In the genomic region with DNA sequence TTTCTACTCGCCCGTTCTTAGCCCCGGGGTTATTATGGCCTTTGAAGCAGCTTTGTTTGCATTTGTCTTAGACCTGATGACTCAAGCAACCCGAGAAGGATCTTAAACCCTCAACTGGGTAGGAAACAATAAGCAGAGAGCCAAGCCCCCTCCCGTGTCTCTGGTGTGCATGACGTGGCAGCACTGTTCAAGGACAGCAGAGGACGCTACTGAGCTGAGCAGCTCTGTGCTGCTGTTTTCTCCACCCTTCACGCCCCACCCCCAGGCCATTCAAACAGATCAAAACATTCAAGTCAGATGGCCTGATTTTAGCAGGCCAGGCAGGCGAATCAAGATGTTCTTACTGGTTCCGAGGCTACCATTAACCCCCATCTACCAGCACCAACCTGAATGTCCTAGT, we compare ENCODE assay signal across 11 mouse cellular contexts.
A peak's percentile ranks its signal among the peaks of the same experiment; 100 is the strongest.
DNase-seq lines count a peak whose midpoint lies in the region; ATAC-seq and TF ChIP-seq lines count a peak whose summit lies in the region.
"Had no signal": no experiment of that assay in that cellular context is flagged by ENCODE, and none has a peak within 500 bp of the region (broad histone marks: within the 10 kb centered on the region; RNA-seq: fewer than 3 reads in every experiment).

No protein-coding gene starts in this region.

- H3K27me3 ChIP-seq in kidney, postnatal 0 days (ENCODE audit: insufficient read depth, low read length), result no peaks in the 10 kb centered on the region
- H3K27me3 ChIP-seq: embryonic facial prominence, embryonic 15.5 days; limb, embryonic 15.5 days; neural tube, embryonic 12.5 days had no signal

- H3K9ac ChIP-seq in kidney, postnatal 0 days (ENCODE audit: low read depth, low read length), result no peak overlapping the region
- H3K9ac ChIP-seq in ES-E14 (ENCODE audit: insufficient read depth, low read depth, low read length, poor library complexity, severe bottlenecking), result no peak overlapping the region
- H3K9ac ChIP-seq: embryonic facial prominence, embryonic 15.5 days; limb, embryonic 15.5 days; neural tube, embryonic 12.5 days had no signal

- H3K4me2 ChIP-seq in kidney, postnatal 0 days (ENCODE audit: low read length), result no peak overlapping the region
- H3K4me2 ChIP-seq: embryonic facial prominence, embryonic 15.5 days; limb, embryonic 15.5 days; neural tube, embryonic 12.5 days had no signal

- in situ Hi-C loops in ES-E14 (cut with MboI; ENCODE audit: low sequenced_read_pairs in 2 of 2, unreplicated experiment in 2 of 2), result no loop called here

- no peaks in the 10 kb centered on the region for H3K9me3 ChIP-seq in kidney, postnatal 0 days (replicated peaks; ENCODE audit: low read length)
- no peaks in the 10 kb centered on the region for H3K9me3 ChIP-seq in ES-E14 (ENCODE audit: control insufficient read depth, insufficient read depth, low read depth, low read length)
- H3K9me3 ChIP-seq: embryonic facial prominence, embryonic 15.5 days; limb, embryonic 15.5 days; neural tube, embryonic 12.5 days had no signal

- DNase-seq in kidney, postnatal 0 days (ENCODE audit: low spot score), result peak; percentile 8
- no peak for DNase-seq in kidney, postnatal 14 days
- peak; percentile 43 for DNase-seq in ES-E14 (ENCODE audit: low read depth, low spot score)
- peak; percentile 14 for DNase-seq in brain, adult 2 months (ENCODE audit: low read depth, low spot score)
- DNase-seq in left cerebral cortex, adult 8-10 months (ENCODE audit: low spot score in 2 of 2), result peak; percentile 5 to 26
- no peak for DNase-seq in spleen, adult 18-20 months
- DNase-seq in adipocyte (ENCODE audit: low spot score), result no peak
- DNase-seq in spleen, postnatal 36 days (ENCODE audit: low spot score in 2 of 2), result no peak

- H3K27ac ChIP-seq in kidney, postnatal 0 days, result no peak overlapping the region
- H3K27ac ChIP-seq in ES-E14 (ENCODE audit: insufficient read depth, low read depth, low read length, poor library complexity, severe bottlenecking), result no peak overlapping the region
- H3K27ac ChIP-seq: embryonic facial prominence, embryonic 15.5 days; limb, embryonic 15.5 days; neural tube, embryonic 12.5 days had no signal

- H3K36me3 ChIP-seq in kidney, postnatal 0 days (ENCODE audit: insufficient read depth, low read length), result no peaks in the 10 kb centered on the region
- H3K36me3 ChIP-seq in ES-E14 (ENCODE audit: control insufficient read depth, insufficient read depth, low read length, poor library complexity, severe bottlenecking), result no peaks in the 10 kb centered on the region
- H3K36me3 ChIP-seq: embryonic facial prominence, embryonic 15.5 days; limb, embryonic 15.5 days; neural tube, embryonic 12.5 days had no signal

- no peaks in the 10 kb centered on the region for H3K4me1 ChIP-seq in kidney, postnatal 0 days (replicated peaks; ENCODE audit: insufficient read depth, low read length)
- no peaks in the 10 kb centered on the region for H3K4me1 ChIP-seq in ES-E14 (ENCODE audit: control insufficient read depth in 2 of 2, insufficient read depth in 2 of 2, low read length in 2 of 2, poor library complexity in 1 of 2)
- H3K4me1 ChIP-seq: limb, embryonic 15.5 days; neural tube, embryonic 12.5 days had no signal

- 36% methylated on average over 10 of the region's 10 CpGs for WGBS in kidney, postnatal 0 days

- no peak for ATAC-seq in kidney, postnatal 0 days (replicated peaks; ENCODE audit: low FRiP score, low read depth)

- TF ChIP-seq CTCF in kidney, postnatal 0 days (IDR thresholded peaks at IDR 0.05; ENCODE audit: low read depth), result peak; percentile 41

- H3K4me3 ChIP-seq in kidney, postnatal 0 days (replicated peaks; ENCODE audit: low read depth, low read length), result no peak overlapping the region
- no peak overlapping the region for H3K4me3 ChIP-seq in ES-E14 (ENCODE audit: insufficient read depth in 1 of 2, low read depth in 1 of 2, low read length in 2 of 2, poor library complexity in 1 of 2, severe bottlenecking in 1 of 2)
- H3K4me3 ChIP-seq: embryonic facial prominence, embryonic 15.5 days; limb, embryonic 15.5 days; neural tube, embryonic 12.5 days had no signal

TF ChIP-seq in ES-E14, 5 proteins besides CTCF, POLR2A, EP300 and RAD21:
- TF ChIP-seq MAFK (IDR thresholded peaks at IDR 0.05; ENCODE audit: insufficient read depth, low read depth, low read length), result no peak
- TF ChIP-seq ZC3H11A (IDR thresholded peaks at IDR 0.05; ENCODE audit: borderline replicate concordance, low read depth, low read length), result no peak
- no peak for TF ChIP-seq HCFC1 (IDR thresholded peaks at IDR 0.05; ENCODE audit: borderline replicate concordance, insufficient read depth, low read length)
- TF ChIP-seq ZNF384 (IDR thresholded peaks at IDR 0.05; ENCODE audit: low read depth, low read length), result no peak
- no peak for TF ChIP-seq CHD2 (IDR thresholded peaks at IDR 0.05; ENCODE audit: low read depth, low read length)

Comparison
In these comparisons a context has a peak if more than half of its experiments do, and no peak if none do; other contexts are left out.
1. DNase-seq: peak in kidney, postnatal 0 days (single experiment), ES-E14 (single experiment), brain, adult 2 months (single experiment) and left cerebral cortex, adult 8-10 months (2 of 2); none in kidney, postnatal 14 days (single experiment), spleen, adult 18-20 months (0 of 2), adipocyte (single experiment) and spleen, postnatal 36 days (0 of 2).